ENCODE assay signal across 19 mouse cellular contexts in genomic region chr17:50717586-50717985, GRCm38 (mm10).
"Had no signal": no experiment of that assay in that cellular context is flagged by ENCODE, and none has a peak within 500 bp of the region (broad histone marks: within the 10 kb centered on the region; RNA-seq: fewer than 3 reads in every experiment).

No protein-coding gene starts in this region.

- ATAC-seq: midbrain, embryonic 16.5 days had no signal

- H3K4me1 ChIP-seq: midbrain, embryonic 10.5 days; midbrain, embryonic 12.5 days; neural tube, embryonic 13.5 days; neural tube, embryonic 15.5 days had no signal

- H3K4me3 ChIP-seq: midbrain, embryonic 10.5 days; midbrain, embryonic 12.5 days; myocyte; neural tube, embryonic 13.5 days; neural tube, embryonic 15.5 days had no signal

- H3K27me3 ChIP-seq: midbrain, embryonic 12.5 days; neural tube, embryonic 13.5 days; neural tube, embryonic 15.5 days had no signal

- H3K27ac ChIP-seq: midbrain, embryonic 10.5 days; midbrain, embryonic 12.5 days; neural tube, embryonic 13.5 days; neural tube, embryonic 15.5 days had no signal

- DNase-seq: lung, adult 18-20 months; lung, embryonic 14.5 days; lung, postnatal 10 days; lung, postnatal 4 days; midbrain, embryonic 14.5 days; retina, postnatal 1 day; right cerebral cortex, adult 18-20 months; right cerebral cortex, postnatal 25 days; right cerebral cortex, postnatal 4 days; spleen, adult 18-20 months; thymus, adult 18-20 months; thymus, postnatal 14 days; thymus, postnatal 36 days had no signal

- H3K9ac ChIP-seq: lung, embryonic 14.5 days; midbrain, embryonic 12.5 days; neural tube, embryonic 13.5 days; neural tube, embryonic 15.5 days had no signal

- H3K9me3 ChIP-seq: midbrain, embryonic 12.5 days; neural tube, embryonic 15.5 days had no signal

- H3K36me3 ChIP-seq: midbrain, embryonic 10.5 days; midbrain, embryonic 12.5 days; neural tube, embryonic 13.5 days; neural tube, embryonic 15.5 days had no signal
